Mouse (Mus musculus) heart, adult 2 months (tissue): Measurements from ENCODE around the gene Nfkb1. TPM values are rescaled to one million over a fixed set of nuclear protein-coding genes. Genes with fewer than 3 reads are reported as not detected.

ENCODE experiments used
- DNase-seq, 2 experiments: peaks; one replicate each; pipeline ENCODE4 v3.0.0; 2021
- H3K27ac ChIP-seq: fragments of 200-600 bp; 2 replicates; pipeline ENCODE4 v1.8.1; 2022
- H3K27me3 ChIP-seq: fragments of 200-500 bp; 2 replicates; pipeline ENCODE4 v1.6.1; 2012; ENCODE audit warnings: mild to moderate bottlenecking, low read length, inconsistent platforms, mixed read lengths; ENCODE audit not compliant: control insufficient read depth, insufficient read depth
- H3K36me3 ChIP-seq: fragments of 200-500 bp; 2 replicates; pipeline ENCODE4 v1.6.1; 2012; ENCODE audit warnings: low read length, inconsistent platforms; ENCODE audit not compliant: control insufficient read depth, insufficient read depth
- H3K4me1 ChIP-seq: fragments of 200-500 bp; 2 replicates; pipeline ENCODE4 v1.6.1; 2011; ENCODE audit warnings: low read length; ENCODE audit not compliant: control insufficient read depth, insufficient read depth
- H3K4me3 ChIP-seq: fragments of 200-600 bp; 2 replicates; pipeline ENCODE4 v1.8.1; 2022
- H3K79me2 ChIP-seq: fragments of 200-500 bp; replicated peaks from 2 replicates; pipeline ENCODE4 v1.6.1; 2012; ENCODE audit warnings: mild to moderate bottlenecking, inconsistent platforms, low read length, moderate library complexity, mixed read lengths; ENCODE audit not compliant: control insufficient read depth, insufficient read depth
- H3K9ac ChIP-seq: fragments of 200-500 bp; 2 replicates; pipeline ENCODE4 v1.6.1; 2012; ENCODE audit warnings: low read depth, mild to moderate bottlenecking, control low read depth, inconsistent platforms, low read length, mixed read lengths
- CTCF ChIP-seq: fragments of 200-600 bp; IDR thresholded peaks from 2 replicates; pipeline ENCODE4 v1.8.1; 2022; ENCODE audit warnings: antibody characterized with exemption, mild to moderate bottlenecking, moderate library complexity
- EP300 ChIP-seq: fragments of 200-500 bp; IDR thresholded peaks from 2 replicates; pipeline ENCODE4 v1.6.1; 2011; ENCODE audit warnings: low read depth, low read length, control low read depth; ENCODE audit not compliant: insufficient read depth
- POLR2A ChIP-seq: fragments of 200-500 bp; IDR thresholded peaks from 2 replicates; pipeline ENCODE4 v1.6.1; 2011; ENCODE audit warnings: mild to moderate bottlenecking, low read depth, low read length, control low read depth; ENCODE audit not compliant: insufficient read depth
- WGBS: fragments of 180-500 bp; shearing (Covaris S2); methylation state at CpG from one replicate; pipeline ENCODE4 v1.1.7; 2018; 5-methylcytosine and 5-hydroxymethylcytosine counted together
- intact Hi-C: fragments of 180-260 bp; cut with DNase I; formaldehyde crosslinking; loops from one replicate; pipeline ENCODE4 v1.15.1; 2025
- polyA plus RNA-seq: library from polyadenylated mRNA; depleted of rRNA; stranded (reverse); fragments of >200 nt; gene quantifications from 2 replicates; pipeline ENCODE4 v1.2.3, GENCODE M21; 2012; rRNA removed
- total RNA-seq, 2 experiments: library from RNA; stranded (reverse); gene quantifications; 2 replicates each; pipeline ENCODE4 v1.2.3; 2021

Nfkb1 gene
- total and polyA plus RNA-seq, 3 experiments, result 33.5 to 44.4 (median 33.6) TPM

- H3K4me3 ChIP-seq, result no peak overlapping the region
- no peak for DNase-seq
- 45% methylated on average over 13 of the region's 13 CpGs for WGBS
- no peaks in the 10 kb centered on the region for H3K79me2 ChIP-seq
- no peaks in the 10 kb centered on the region for H3K27me3 ChIP-seq
- H3K9ac ChIP-seq, result no peak overlapping the region
- no peak for TF ChIP-seq EP300
- TF ChIP-seq POLR2A, result no peak
- no peak for TF ChIP-seq CTCF
- intact Hi-C loops, result no loop called here
- H3K4me1 ChIP-seq, result peaks cover 4% of the 10 kb centered on the region
- no peaks in the 10 kb centered on the region; the same call in 1 of the 2 replicates for H3K36me3 ChIP-seq
- H3K27ac ChIP-seq, result peak overlapping the region; percentile 26; the same call in 1 of the 2 replicates
Measured at GRCm38 (mm10) chr3:135546212-135546923, 145.0 kb downstream of the Nfkb1 start.

Other genes starting within 250 kb of the Nfkb1 start
- gene Manba, start 205.9 kb downstream of the Nfkb1 start, total RNA-seq, result 10 to 100 TPM; 15.7 to 16.4 TPM
- gene Manba, start 205.9 kb downstream of the Nfkb1 start, polyA plus RNA-seq, result 8.2 and 13.3 TPM in 2 replicates
- 1 to 10 TPM; 5.3 to 7.1 TPM for gene Slc39a8, start 133.7 kb upstream of the Nfkb1 start, total RNA-seq
- 2.8 and 4.6 TPM in 2 replicates for gene Slc39a8, start 133.7 kb upstream of the Nfkb1 start, polyA plus RNA-seq